Mouse (Mus musculus) left cerebral cortex, adult 18-20 months (tissue): ENCODE results near the gene Sectm1b. TPM values are rescaled to one million over a fixed set of nuclear protein-coding genes. Genes with fewer than 3 reads are reported as not detected.
A peak's percentile ranks its signal among the peaks of the same experiment; 100 is the strongest.

Experiments
- DNase-seq, 2 experiments: peaks; one replicate each; pipeline ENCODE4 v3.0.0; 2021 to 2022; ENCODE audit warnings: low spot score in 2 of 2, mixed read lengths in 1 of 2
- total RNA-seq, 2 experiments: library from RNA; stranded (reverse); gene quantifications; 2 replicates each; pipeline ENCODE4 v1.2.3; 2021

Sectm1b gene
- total RNA-seq, 2 experiments from 2014 or later: not detected

DNA sequence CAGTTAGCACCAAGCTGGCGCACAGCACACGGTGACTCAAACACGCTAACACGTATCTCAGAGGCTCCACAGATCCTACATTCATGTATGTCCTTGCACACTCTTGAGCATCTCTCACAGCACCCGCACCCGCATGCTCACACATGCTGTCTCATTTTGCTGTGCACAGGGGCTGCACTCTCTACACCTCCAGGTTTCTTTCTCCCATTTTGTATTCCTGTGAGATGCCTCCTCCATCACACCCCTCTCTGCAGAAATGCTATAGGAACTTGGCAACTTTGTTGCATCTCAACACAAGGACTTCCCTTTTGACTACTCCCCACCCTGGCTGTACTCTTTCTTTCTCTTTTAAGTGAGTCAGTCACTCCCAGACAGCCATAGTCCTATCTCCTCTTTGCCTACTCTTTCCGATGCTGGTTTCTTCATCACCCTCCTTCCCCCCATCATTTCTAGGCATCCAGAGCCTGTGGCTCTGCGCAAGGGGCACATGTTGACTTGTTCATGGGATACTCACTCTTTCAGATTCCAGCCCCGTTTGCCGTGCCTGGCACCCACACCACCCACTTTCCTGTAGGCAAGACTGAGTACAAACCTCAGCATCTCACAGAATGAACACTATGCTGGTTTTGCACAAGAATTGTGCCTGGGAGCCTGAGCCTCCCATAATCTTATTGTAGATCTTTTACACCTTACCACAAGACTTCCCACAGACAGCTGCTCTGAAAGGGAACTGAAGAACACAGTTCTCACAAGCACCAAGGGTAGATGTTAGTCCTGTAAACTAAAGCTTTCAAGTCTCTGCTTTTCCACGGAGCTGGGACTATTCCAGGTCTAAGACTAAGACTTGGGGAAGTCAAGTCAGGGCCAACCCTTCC, 24.8 kb downstream of the Sectm1b start:
- peak; percentile 22 to 47 for DNase-seq

GRCm38 (mm10) chr11:121033118-121033517, 30.3 kb downstream of the Sectm1b start:
- no peak for DNase-seq

DNA sequence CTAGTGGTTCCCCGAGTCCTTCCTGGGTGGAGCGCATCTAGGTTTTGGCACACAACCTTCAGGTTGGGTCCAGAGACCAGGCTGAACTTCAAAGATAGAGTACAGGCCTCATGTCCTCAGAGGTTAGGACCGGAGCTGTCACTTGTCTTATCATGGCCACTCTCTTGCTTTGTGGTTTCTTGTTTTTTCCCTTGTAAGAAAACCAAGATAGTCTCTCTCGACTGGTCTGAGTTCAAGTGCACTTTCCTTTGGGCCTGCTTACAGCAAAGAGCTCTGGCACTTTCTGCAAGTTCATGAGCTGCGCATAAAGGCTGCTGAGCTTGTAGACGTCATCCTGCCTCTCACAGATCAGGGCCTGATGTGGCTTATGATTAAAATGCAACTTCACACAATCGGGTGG, 36.1 kb downstream of the Sectm1b start:
- no peak for DNase-seq

DNA sequence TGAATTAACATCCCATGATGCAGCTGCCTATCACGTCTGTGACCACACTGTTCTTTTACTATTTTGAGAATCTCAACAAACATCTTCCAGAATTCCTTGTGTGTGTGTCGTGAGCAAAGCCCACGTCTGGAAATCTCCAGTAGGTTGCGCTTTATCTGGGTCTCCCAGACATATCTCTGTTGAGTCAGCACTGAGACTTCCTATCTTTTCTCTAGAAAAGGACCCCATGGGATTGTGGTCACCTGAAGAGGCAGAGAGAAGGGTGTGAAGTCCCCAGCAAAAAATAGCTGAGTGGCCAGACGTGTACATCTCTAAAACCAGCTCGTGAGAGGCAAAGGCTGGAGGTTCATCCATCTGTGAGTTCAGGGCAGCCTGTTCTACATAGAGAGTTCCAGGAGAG, 39.2 kb downstream of the Sectm1b start:
- DNase-seq: peak in 1 of 2 experiments; percentile 24

GRCm38 (mm10) chr11:121019501-121019900, 43.9 kb downstream of the Sectm1b start:
- DNase-seq: no peak

- peak; percentile 54 to 69 for DNase-seq
Measured at GRCm38 (mm10) chr11:121017703-121018102, 45.7 kb downstream of the Sectm1b start.

DNA sequence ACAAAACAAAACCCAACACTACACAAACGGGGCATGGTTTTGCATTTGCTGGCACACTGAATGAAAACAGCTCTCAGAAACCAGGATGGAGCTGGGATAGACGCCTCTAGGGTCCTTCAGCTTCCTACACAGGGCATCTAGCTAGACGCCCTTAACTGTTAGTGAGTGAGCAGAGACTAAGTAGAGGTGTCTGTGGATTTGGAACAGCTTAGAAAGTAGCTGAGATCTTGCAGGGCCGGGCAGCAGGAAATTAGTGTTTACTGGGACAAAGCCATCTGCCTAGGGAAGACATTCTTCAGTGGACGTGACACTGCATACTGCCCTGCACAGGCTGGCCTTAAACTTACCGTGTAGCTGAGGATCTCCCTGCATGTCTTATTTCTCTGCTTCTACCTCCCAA, 47.9 kb downstream of the Sectm1b start:
- DNase-seq: no peak

DNA sequence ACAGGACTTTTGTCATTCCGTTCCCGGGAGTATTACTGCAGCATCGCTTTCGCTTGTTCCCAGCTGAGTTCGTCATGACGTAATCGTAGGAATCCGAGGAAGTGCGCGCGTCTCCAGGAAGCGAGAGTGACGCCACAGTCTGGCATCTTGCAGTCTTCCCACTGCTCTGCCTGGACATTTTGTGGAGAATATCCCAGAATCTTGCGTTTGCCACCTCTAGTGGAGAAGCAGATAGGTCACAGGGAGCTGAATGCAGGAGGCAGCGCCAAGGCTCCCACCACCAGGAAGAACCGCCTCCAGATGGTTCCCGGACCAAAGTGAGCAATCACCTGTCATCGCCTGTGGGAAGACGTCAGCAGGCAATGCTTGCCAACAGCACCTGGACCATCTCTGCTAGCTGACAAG, 48.5 kb downstream of the Sectm1b start:
- peak; percentile 57 to 62 for DNase-seq

- no peak for DNase-seq
Measured at GRCm38 (mm10) chr11:121013656-121014055, 49.7 kb downstream of the Sectm1b start.

GRCm38 (mm10) chr11:121010044-121010755, 53.2 kb downstream of the Sectm1b start:
- no peak for DNase-seq

- DNase-seq: no peak
Measured at GRCm38 (mm10) chr11:121006184-121006583, 57.2 kb downstream of the Sectm1b start.

- no peak for DNase-seq
Measured at GRCm38 (mm10) chr11:121004281-121004680, 59.1 kb downstream of the Sectm1b start.

Other genes with a start within 250 kb of the Sectm1b start
- 100 to 1,000 TPM; 159 to 179 TPM for gene Fasn, start 239.0 kb downstream of the Sectm1b start, total RNA-seq
- gene Ccdc57, start 130.7 kb downstream of the Sectm1b start, total RNA-seq: 1 to 10 TPM; 7.2 to 9.3 TPM
- gene Slc16a3, start 115.1 kb downstream of the Sectm1b start, total RNA-seq: 1 to 10 TPM; 3.9 to 4.0 TPM
- 100 to 1,000 TPM; 117 to 135 TPM for gene Csnk1d, start 72.2 kb downstream of the Sectm1b start, total RNA-seq
- gene Cd7, start 24.2 kb downstream of the Sectm1b start, total RNA-seq: 1 to 10 TPM; 1.1 to 2.2 TPM
- not detected for gene Sectm1a, start 17.7 kb upstream of the Sectm1b start, total RNA-seq
- gene Tex19.2, start 55.1 kb upstream of the Sectm1b start, total RNA-seq: not detected
- not detected for gene Tex19.1, start 82.6 kb upstream of the Sectm1b start, total RNA-seq
- gene Uts2r, start 96.7 kb upstream of the Sectm1b start, total RNA-seq: under 1 TPM; 0.19 to 0.21 TPM
- 10 to 100 TPM; 19.6 to 22.3 TPM for gene Hexdc, start 140.9 kb upstream of the Sectm1b start, total RNA-seq
- 1 to 10 TPM; 8.2 TPM for gene Ogfod3, start 141.1 kb upstream of the Sectm1b start, total RNA-seq
- gene Cybc1, start 165.8 kb upstream of the Sectm1b start, total RNA-seq: 10 to 100 TPM; 20.0 to 20.4 TPM
- 10 to 100 TPM; 38.4 to 49.2 TPM for gene Narf, start 173.7 kb upstream of the Sectm1b start, total RNA-seq
- 10 to 100 TPM; 79.6 to 82.2 TPM for gene Foxk2, start 196.4 kb upstream of the Sectm1b start, total RNA-seq